Mouse (Mus musculus): ENCODE results near the gene Sspn.

Sspn gene

DNA sequence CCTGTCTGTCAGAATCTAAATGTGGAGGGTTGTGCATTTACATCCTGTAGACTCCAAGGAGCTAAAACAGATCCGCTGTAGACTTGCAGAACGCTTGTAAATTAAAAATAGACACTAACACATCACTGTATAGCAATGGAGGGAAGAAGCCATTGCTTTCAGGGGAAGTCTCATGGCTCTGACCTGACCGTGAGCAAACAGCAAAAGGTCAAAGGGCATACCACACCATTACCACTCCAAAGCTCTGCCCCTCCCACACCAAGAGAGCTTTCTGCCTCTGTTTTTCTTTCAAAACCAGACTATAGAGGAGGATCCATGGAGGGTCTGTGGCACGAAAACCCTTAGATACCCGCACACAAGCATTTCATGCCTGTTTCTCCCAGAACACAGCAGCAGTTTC, 41.9 kb downstream of the Sspn start:
- no peak for DNase-seq (ENCODE audit: low spot score)

DNA sequence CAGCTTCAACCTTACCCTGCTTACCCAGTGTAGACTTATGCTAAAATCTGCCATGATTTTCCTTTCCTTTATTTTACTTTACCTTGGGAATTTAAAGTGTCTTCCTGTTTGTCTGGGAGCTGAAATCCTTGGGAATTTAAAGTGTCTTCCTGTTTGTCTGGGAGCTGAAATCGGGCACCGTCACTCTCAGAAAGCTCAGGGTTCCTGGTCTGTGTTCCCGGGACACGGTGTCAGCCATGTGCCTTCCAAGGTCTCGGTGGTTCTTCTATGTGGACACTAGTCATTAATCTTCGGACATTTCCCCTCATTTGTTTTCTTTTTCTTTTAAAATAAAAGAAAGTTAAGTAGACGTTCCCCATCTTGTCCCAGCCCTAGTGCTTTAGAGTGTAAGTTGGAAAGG, 43.3 kb downstream of the Sspn start:
- DNase-seq (ENCODE audit: low spot score) = no peak

DNA sequence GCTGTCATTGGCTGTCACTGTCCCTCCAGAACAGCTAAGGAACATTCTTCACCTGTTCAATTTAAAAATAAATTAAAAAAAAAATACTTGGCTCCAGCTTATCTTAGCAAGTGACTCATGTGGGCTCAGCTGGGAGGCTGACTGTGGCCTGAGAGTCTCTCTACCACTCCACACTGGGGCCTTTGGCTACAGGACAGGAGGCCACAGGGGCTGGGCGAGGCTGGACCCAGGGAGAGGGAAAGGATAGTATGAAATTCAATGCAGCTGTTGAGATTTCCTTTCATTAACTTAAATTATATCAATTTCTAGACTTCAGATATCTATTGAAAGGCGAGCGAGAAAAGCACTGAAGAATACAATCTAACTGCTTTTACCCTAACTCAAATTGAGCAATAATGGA, 45.9 kb downstream of the Sspn start:
- no peak for DNase-seq (ENCODE audit: low spot score)

DNA sequence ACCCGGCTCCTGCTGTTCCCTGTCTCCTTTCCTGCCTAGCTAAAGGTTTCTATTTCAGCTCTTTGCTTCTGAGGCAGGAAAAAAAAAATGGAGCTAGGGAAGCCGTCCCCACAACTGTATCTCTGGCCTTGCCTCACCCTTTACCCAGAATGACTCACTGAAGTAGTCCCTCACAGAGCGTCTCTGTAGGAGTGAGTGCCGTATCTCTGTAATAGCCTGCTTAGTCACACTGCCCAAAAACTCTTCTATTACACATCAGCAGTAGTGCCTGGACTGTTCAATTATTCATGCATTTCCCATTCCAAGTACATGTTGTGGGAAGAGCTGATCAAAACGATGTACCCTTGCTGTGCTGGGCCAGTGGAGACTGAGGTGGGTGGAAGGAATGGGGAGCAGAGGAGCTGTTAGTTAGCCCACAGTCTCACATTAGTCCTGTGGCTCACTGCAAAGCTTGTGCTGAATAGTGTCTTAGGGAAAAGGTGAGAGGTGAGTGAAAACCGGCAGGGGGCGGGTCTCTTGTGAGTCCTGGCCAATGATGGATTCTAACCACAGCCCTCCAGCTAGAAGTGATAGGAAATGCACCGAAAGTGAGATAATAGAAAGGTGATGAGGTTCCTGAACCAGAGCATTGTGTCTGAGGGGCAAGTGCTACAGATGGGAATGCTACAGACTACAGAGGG, 46.5 kb downstream of the Sspn start:
- DNase-seq (ENCODE audit: low spot score) = peak; percentile 41

DNA sequence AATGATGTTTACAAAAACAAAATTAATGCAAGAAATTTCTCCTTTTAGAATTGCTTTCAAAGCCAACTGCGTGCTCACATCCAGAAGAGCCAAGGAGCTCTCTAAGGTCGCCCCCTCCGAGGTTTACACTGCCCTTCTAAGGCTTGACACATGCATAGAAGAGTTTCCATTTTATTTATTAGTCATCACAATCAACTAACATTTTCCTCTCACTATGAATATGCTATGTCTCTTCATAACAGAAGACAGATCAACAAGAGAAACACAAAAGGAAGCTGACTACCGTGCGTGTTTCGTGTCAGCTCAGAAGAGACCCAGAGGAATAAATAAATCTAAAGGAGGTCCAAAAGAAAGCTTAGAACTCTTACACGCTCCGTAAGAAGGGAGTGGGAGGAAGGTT, 49.6 kb downstream of the Sspn start:
- no peak for DNase-seq (ENCODE audit: low spot score)

DNA sequence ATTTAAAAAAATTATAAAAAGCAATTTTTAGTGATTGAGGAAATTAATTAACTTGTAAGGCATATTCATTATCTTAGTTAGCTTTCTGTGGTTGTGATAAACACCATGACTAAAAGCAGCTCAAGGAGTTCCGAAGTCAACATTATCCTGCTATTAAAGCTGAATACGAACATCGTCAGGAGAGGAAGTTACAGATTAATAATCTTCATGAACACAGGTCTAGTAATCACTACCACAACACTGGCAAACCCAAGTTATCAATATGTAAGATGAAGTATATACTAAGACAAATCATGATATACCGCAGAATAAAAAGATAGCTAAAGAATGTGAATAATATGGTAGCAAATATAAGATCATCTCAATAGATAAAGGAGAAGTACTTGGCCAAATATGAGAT, 50.9 kb downstream of the Sspn start:
- DNase-seq (ENCODE audit: low spot score) = no peak

DNA sequence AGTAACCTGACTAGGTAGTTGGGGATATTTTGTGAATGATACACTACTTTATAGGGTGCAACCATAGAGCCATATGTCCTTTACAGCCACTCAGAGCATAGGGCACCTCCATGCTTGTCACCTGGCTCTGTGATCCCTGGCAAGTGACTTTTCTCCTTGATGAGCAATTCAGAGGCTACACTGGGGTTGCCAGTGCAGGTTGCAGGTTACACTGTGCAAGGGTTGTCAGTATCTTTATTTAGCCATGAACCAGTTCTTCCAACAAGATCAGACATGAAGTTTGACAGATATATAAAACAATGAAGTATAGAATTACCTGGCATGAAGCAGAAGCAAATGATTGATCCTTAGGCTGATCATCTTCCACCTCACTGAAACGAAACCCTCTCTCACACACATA, 59.1 kb downstream of the Sspn start:
- no peak for DNase-seq (ENCODE audit: low spot score)

DNA sequence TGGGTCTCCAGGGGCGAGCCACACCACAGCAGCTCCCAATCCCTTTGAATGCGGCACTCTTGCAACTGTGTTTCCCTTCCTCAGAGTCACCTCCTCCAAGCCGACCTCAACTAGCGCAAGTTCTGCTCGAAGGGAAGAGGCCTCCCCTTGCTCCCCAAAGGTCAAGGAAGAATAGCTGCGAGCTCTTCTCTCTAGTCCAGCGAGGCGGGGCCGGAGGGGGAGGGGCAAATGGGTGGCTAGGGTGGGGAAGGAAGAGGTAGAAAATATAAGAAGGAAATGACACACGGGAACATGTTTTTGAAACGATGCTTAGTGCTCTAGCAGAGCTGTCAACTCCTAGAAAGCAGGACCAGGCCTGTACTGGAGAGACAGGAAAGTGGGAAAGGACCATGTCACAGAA, 61.1 kb downstream of the Sspn start:
- no peak for DNase-seq (ENCODE audit: low spot score)

DNA sequence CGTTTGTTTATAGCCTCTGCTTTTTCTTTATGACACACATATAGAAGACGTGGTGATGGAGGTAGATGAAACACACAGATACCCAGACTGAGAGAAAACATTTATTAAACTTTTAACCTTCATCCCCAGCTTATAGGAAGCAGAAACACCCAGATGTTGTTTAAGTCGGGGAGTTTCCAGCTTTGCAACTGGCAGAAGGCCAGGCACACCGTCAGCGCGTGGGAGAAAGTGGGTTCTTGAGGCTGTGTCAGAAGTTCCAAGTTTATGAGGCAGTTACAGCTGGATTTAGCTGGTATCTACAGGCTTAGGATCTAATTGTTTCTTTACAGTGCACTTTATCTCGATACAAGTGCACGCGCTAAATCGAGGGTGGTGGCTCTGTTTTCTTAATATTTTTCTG, 61.5 kb downstream of the Sspn start:
- no peak for DNase-seq (ENCODE audit: low spot score)

DNA sequence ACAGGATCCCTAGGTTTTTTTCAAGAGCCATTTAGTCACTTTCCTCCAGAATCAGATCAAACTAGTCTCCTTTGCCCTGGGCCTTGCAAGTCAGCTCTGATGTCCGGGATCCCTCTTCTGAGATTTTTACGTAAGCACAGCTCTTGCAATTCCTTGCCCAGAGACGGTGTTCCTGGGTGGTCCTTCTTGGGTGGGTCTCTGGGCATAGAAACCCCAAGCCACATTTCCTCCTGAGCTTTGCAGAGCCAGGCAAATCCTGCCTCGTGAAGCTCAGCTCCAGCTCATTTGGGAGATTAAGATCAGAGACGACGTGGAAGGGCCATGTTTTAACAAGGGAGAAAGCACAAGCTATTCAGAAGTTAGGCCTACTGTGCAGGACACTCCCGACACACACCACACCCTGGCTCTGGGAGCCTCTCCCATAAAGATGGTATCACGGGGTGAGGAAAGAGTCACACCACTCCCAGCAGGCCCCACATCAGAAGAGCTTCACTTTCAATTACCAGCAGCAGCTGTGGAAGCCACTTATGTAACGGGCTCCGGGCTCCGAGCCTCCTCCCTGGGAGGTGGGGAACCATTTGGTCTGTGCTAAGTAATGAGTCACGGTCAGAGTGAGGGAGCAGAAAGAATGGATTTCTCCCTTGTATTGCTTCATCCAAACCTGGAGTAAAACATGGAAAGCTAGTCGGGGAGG, 67.0 kb downstream of the Sspn start:
- DNase-seq (ENCODE audit: low spot score) = peak; percentile 92

DNA sequence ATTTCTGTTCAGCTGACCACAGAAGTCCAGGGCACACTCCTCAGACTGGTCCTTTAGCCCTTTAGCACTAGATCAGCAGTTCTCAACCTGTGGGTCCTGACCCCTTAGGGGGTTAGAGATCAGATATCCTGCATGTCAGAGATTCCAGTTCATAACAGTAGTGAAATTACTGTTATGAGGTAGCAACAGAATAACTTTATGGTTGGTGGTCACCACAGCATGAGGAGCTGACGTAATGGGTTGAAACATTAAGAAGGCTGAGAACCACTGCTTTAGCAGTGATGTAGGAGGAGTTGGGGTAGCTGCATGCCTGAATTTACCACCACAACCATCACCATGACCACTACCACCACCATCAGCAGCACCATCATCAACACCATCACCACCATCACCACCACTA, 69.3 kb downstream of the Sspn start:
- no peak for DNase-seq (ENCODE audit: low spot score)

DNA sequence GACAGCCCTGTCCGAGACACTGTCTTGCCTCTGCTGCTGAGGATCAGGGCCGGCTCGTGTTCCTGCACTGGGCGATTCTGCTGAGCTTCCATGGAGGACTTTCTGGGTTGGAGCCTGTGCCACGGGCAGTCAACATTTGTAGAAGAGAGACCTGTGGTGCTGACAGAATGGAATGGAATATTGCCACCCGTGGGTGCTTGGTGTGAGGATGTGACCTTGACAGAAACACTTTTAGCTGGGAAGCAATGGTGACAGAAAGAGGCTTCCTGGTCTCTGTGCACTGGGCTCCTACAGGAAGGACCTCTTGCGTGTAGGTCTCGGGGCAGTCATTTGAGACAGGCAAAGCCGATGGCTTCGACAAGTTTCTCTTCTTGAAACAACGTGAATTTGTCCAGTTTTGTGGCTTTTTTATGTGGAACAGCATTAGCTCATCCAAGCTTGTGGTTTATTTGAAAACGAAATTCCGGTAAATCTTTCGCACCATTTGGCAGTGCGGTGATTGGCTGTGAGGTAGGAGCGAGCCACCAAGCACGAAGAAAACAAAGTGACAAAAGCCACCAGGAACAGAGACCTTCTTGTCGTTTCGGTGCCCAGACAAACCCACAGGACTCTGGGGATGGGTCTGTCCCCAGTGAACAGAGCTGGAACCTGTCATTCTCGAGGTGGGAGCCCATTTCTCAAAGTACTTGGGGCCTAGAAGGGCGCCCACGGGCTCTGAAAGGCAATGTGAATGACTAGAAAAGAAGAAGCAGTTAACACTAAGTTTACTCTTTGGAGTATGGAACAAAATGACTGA, 70.2 kb downstream of the Sspn start:
- DNase-seq (ENCODE audit: low spot score) = no peak

DNA sequence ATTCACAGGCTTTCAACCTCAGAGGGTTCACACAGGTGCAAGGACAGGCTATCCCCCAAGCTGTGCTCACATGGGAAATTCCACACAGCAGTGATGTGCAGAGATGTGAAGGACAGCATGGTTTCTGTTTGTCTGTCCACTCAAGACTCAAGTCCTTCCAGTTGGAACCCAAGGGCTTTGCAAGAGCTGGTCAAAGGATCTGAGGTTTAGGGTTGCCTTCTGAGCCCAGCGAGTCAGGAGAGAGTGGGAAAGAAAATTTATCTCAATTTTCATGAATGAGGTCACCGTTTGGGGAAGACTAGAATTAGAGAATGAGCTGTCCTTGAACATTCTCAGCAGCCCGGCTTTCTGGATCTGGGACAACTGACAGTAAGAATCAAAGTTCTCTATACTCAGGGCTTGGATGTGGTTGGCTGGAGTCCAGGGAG, 72.7 kb downstream of the Sspn start:
- no peak for DNase-seq (ENCODE audit: low spot score)

DNA sequence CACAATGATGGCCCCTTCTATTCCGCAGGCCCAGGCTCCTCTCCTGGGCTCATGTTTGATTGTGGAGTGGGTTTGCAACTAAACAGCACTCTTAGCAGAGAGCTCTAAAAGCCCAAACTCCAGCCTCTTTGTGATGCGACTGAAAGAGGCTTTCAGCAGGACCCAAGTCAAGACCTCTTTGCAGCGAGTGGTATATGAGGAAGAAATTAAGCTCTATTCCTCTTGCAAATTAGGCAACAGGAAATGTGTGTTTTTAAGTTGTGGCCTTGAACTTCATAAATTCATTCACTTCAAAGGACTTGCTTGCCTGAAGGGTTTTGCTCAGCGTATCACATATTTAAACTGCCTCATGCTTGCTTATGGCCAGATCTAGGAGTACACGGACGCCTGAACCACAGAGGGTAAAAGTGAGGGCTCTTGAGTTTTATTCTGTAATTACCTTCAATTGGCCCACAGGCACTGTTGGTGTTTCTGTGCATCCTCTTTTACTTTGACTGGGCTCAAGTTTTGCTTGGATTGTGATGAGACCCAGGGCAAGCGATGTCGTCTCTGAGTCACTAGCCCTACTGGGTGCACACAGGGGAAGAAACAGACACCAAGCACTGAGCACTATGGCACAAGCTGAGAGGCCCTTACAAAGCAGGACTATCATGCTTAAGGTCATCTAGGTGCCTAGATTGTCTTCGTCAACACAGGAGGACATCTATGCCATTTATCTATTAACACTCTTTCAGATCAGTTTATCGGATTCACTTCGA, 73.9 kb downstream of the Sspn start:
- no peak for DNase-seq (ENCODE audit: low spot score)

DNA sequence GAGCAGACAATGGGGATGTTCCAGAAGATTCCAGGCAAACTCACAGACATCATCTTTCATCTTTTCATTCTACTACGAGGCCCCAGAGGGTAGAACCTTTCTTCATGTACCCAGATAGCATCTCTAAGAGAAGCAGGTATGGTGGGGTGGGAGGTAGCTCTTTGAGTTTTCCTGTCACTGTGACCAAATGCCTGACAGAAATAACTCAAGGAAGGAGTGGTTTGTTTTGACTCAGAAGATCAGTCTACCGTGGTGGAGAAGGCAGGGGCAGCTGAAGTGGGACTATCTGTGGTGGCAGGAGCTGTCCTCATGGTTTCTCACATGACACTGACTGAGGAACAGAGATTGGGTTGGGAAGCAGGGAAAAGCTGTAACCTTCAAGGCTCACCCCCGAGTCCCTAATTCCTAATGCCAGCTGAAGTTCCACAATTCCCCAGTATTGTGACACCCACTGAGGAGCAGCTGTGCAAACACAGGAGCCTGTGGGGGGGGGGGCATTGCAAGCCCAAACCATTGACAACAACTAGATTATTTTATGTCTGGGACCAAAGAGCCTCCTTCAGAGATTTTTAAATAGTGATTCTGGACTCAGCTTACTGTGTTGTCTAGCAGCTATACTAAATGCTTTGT, 74.6 kb downstream of the Sspn start:
- DNase-seq (ENCODE audit: low spot score) = no peak

DNA sequence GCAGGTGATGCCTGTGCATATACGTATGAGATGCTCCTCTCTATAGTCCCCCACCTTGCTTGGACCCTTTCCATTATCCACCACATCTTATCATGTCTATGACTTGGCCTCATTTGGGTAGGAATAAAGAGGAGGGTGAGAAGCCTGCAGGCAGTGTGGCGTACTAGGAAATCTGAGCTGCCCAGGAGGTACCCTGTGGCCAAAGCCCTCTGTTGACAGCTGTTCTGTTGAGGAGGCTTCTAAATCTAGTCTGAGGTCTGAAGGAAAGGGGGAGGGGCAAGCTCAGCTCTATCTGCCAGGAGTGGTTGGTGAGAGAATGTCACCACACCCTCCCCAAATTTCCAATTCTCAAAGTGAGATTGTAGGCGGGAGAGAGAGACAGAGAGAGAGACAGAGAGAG, 75.3 kb downstream of the Sspn start:
- DNase-seq (ENCODE audit: low spot score) = no peak

DNA sequence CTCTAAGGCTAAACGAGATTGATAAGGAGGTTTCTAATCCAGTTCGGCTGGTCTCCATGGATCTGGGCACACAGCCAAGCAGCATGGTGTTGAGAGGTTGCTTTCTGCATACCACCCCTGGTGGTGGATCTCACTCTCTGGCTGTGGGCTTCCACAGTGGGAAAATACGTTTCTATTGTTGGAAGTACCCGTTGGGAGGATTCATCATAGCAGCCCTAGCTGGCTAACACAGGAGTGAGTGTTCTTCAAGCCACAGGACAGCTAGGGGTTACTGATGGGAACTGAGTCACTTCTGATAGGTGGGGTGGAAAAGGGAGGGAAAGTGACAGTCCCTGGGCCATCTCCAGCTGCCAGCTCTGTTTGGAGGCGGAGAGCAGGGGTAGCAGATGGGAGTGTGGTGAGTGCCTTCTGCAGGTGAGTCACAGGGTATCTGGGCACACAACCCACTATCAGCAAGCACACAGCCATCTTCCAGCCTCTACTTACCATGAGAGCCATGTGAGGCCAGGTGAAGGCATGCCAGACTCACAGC, 77.1 kb downstream of the Sspn start:
- DNase-seq (ENCODE audit: low spot score) = peak; percentile 83

DNA sequence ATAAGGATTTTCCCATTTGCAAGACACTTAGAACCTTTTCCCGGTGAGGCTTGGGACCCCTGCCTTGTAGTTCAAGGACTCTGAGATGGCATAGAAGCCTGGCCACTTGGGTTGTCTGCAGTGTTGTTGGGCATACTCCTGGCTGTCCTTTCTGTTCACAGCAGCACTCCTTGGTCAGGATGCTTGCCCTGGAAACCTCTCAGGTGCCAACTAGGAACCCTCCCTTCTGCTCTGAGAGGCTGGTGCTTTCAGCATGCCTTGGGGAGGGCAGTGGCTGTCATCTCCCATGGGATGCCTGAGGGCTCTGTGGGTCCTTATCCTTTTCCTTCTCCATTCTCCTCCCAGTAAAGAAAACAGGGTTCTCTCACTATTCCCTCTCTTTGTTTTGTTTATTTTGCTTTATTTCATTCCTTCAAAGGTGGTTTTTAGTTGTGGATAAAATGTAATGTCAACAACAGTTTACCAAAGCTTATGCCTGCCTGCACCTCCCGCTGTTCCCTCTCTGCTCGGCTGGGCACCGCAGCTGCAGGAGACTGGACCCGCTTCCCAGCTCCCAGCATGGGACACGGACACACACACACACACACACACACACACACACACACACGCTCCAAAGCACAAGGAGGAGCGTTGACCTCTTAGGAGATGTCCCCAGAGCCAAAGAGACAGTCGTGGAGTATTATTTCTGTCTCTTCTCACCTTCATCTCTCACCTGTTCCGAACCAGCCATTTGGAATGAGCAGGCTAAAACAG, 77.9 kb downstream of the Sspn start:
- no peak for DNase-seq (ENCODE audit: low spot score)

DNA sequence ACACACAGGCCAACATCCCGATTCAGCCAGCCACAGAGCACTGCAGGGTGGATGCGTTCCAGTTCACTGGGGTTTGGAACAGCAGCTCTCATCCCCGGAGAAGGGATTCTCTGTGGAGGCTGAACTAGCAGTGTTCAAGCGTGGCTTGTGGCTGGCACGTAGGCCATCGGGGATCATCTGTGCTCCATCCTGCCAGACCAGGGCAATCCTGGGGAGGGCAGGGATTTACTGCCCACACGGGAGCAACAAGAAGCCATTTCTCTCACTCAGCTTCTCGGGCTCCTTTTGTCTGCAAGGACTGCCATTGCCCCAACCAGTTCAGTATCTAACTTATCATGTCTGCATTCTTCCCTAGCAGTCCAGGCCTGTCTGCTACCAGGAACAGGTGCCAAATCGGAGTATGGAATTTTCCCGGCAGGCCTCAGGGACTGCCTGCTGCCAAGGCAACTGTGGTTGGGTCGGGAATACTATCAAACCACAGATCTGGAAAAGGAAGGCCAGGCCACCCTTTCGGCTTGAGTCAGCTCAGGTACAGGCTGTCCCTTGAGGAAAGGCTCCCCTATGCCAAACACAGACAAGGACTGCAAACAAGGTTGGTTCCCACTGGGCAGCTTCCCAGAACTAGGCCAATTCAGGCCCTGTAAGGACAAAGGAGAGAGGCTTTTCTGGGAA, 78.8 kb downstream of the Sspn start:
- peak; percentile 80 for DNase-seq (ENCODE audit: low spot score)

DNA sequence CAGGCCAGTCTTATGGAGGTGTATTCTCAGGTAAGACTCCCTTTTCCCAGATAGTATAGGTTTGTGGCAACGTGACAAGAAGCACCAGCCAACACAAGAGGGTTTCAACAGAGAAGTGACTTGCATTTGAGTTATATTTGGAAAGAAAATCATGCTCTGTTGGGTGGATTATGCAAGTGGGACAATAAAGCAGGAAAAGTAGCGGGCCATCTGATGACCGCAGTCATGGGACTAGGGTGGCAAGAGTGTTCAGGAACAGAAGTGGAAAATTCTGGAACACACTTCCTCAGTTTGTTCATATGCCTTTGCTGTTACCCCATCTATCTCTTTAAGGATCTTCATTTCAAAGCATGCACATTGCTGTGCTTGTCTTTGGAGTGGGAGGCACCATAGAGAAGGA, 82.9 kb downstream of the Sspn start:
- DNase-seq (ENCODE audit: low spot score) = no peak

Measured in MN1 (cell line).